Mouse (Mus musculus) MEL (cell line): Measurements from ENCODE around the gene Syt2.

Experiments
- CHD2 ChIP-seq: IDR thresholded peaks from 2 replicates; pipeline ENCODE4 v1.6.1; 2011; ENCODE audit warnings: low read length, improper control_type of control experiment
- CTCF ChIP-seq, 3 experiments: IDR thresholded peaks in 2 of 3; conservative IDR thresholded peaks in 1 of 3; 2 replicates each; pipeline ENCODE4 v1.5.1; 2011 to 2012; ENCODE audit warnings: low read length in 3 of 3, low read depth in 2 of 3, mild to moderate bottlenecking in 2 of 3, improper control_type of control experiment in 1 of 3, inconsistent platforms in 1 of 3, mixed read lengths in 1 of 3, moderate library complexity in 1 of 3; ENCODE audit not compliant: control insufficient read depth in 1 of 3, insufficient read depth in 1 of 3, poor library complexity in 1 of 3, severe bottlenecking in 1 of 3
- MYC ChIP-seq: IDR thresholded peaks from 2 replicates; pipeline ENCODE4 v1.6.1; 2011; ENCODE audit warnings: low read depth, mild to moderate bottlenecking, low read length, improper control_type of control experiment, moderate library complexity
- POLR2A ChIP-seq, 2 experiments: IDR thresholded peaks; 2 replicates each; pipeline ENCODE4 v1.6.1; 2011 to 2012; ENCODE audit warnings: low read length in 2 of 2, mild to moderate bottlenecking in 2 of 2, control low read depth in 1 of 2, improper control_type of control experiment in 1 of 2, low read depth in 1 of 2, moderate library complexity in 1 of 2; ENCODE audit not compliant: control insufficient read depth in 1 of 2, insufficient read depth in 1 of 2, poor library complexity in 1 of 2
- TBP ChIP-seq: IDR thresholded peaks from 2 replicates; pipeline ENCODE4 v1.8.0; 2011; ENCODE audit warnings: low read depth, low read length, improper control_type of control experiment
- ZKSCAN1 ChIP-seq: IDR thresholded peaks from 2 replicates; pipeline ENCODE4 v1.6.1; 2012; ENCODE audit warnings: low read depth, mild to moderate bottlenecking, inconsistent platforms, low read length, improper control_type of control experiment, moderate library complexity

DNA sequence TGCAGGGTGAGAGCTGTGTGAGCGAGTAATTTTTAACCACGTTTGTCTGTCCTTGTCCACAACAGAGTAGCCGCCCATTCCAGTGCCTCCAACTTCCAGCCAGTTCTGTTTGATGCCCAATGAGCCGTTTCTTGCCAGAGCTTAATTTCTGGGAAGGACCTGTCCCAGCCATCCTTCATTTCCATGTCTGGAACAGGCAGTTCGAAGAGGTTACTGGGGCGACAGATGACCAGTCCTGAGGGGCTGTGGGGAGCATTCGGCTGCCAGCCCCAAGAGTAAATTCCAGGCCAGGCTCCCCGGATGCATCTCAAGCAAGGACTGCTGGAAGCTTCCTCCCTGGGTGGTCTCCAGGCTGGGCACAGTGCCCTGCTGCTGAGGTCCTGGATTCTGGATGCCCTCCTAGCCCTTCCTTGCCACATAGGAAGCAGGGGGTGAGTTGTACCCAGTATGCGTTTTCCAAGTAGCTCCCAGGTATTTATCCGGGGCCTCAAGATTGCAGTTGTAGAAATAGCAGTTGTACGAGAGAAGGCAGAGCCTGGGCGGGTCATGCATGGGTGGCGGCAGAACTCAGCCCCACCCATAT is 4.9 kb downstream of the Syt2 start:
- TF ChIP-seq ZKSCAN1, result no peak
- TF ChIP-seq CHD2, result no peak
- TF ChIP-seq POLR2A (IDR thresholded peaks at IDR 0.05; ENCODE audit: control insufficient read depth in 1 of 2, insufficient read depth in 1 of 2, low read depth in 1 of 2, low read length in 2 of 2, poor library complexity in 1 of 2), result no peak
- no peak for TF ChIP-seq MYC
- TF ChIP-seq TBP, result no peak
- no peak for TF ChIP-seq CTCF (IDR thresholded peaks at IDR 0.05 in 2 of 3, conservative IDR thresholded peaks at IDR 0.05 in 1 of 3; ENCODE audit: control insufficient read depth in 1 of 3, insufficient read depth in 1 of 3, low read depth in 2 of 3, low read length in 3 of 3, poor library complexity in 1 of 3, severe bottlenecking in 1 of 3)
